Mouse (Mus musculus): ENCODE measurements around the gene Cd19. TPM values are rescaled to one million over a fixed set of nuclear protein-coding genes. Genes with fewer than 3 reads are reported as not detected.

Cd19 gene
- polyA plus RNA-seq, 1 experiment from 2014 or later: not detected

DNA sequence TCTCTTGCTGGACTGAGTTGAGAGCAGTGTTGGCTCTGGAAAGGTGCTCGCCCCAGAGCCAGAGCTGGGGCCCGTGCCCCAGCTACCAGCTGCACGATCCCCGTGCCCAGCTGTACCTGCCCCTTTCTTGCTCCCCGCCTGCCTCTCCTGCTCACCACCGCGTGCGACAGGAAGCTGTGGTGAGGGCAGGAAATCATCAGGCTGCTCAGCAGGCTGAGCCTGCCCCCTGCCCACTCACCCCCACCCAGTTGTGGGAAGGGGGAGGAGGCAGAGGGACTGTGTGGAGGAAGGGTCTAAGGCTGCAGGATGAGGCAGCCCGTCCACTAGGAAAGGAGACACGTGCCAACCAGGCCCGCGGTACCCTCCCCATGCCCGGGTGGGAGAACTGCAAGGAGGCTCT is 45.3 kb downstream of the Cd19 start, which contains the start of gene Lat:
Lat (minus strand) TSS at position 178 of the 400 bp plus-strand sequence.
- no peak within 1 kb of the TSS for H3K27ac ChIP-seq (ENCODE audit: low read depth, low read length)
- H3K4me1 ChIP-seq (ENCODE audit: control insufficient read depth, insufficient read depth, low read length): no peaks in the 10 kb centered on the region
- H3K9me3 ChIP-seq (ENCODE audit: control insufficient read depth, low read length): no peaks in the 10 kb centered on the region
- H3K9ac ChIP-seq (ENCODE audit: low read length): no peak within 1 kb of the TSS
- H3K4me3 ChIP-seq (ENCODE audit: low read depth, low read length): no peak within 1 kb of the TSS
- WGBS: 80% methylated on average over 13 of the region's 13 CpGs
- H3K36me3 ChIP-seq (ENCODE audit: control insufficient read depth, insufficient read depth, low read length): peaks cover 5% of the 10 kb centered on the region
- no peak for ATAC-seq (ENCODE audit: insufficient read depth, low FRiP score, low TSS enrichment)
- no peak within 1 kb of the TSS for H3K4me2 ChIP-seq (ENCODE audit: low read depth)
- no peak for DNase-seq (ENCODE audit: low spot score)
- no peaks in the 10 kb centered on the region for H3K27me3 ChIP-seq (ENCODE audit: control insufficient read depth, insufficient read depth, low read length)

DNA sequence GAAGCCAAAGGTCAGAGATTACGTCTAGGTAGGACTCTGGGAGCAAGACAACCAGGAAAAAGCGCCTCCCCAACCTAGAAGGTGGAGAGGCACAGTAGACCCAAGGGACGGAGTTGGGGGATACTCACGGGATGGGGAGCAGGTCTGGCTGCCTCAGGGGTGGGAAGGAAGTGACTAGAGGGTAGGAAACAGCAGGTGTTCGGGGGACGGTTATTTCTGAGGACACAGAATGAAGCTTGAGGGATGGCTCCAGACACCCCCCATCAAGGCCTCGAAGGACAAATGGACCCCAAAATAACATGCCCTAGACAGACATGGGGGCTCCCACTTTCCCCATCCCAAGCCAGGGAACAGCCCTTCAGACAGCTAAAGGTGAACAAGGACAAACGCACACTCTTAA is 46.3 kb downstream of the Cd19 start:
- Histone ChIP-seq H3K27me3 (ENCODE audit: control insufficient read depth, insufficient read depth, low read length) (no peaks in the 10 kb centered on the region), H3K36me3 (ENCODE audit: control insufficient read depth, insufficient read depth, low read length) (peaks cover 5% of the 10 kb centered on the region)
- 88% methylated on average over 8 of the region's 8 CpGs for WGBS

DNA sequence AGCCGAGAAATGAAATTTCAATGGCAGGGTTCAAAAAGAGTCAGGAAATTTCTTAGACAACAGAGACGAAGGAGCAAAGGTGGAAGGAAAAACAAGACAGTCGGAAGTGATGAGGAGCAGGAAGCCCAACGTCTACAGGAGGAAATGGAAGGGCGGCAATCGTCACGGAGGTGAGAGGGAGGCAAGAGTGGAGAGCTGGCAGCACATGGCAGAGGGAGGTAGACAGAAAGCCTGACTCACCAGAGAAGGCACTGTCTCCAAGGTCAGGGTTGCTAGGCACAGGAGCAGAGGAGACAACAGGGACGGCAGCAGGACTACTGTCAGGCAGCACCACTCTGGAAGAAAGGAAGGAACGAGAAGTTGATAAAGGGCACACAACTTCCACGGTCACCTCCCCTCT is 47.1 kb downstream of the Cd19 start:
- DNase-seq (ENCODE audit: low spot score) (no peak), ATAC-seq (ENCODE audit: insufficient read depth, low FRiP score, low TSS enrichment) (no peak)
- Histone ChIP-seq H3K4me3 (ENCODE audit: low read depth, low read length) (no peak overlapping the region), H3K27me3 (ENCODE audit: control insufficient read depth, insufficient read depth, low read length) (no peaks in the 10 kb centered on the region), H3K27ac (ENCODE audit: low read depth, low read length) (no peak overlapping the region), H3K4me1 (ENCODE audit: control insufficient read depth, insufficient read depth, low read length) (no peaks in the 10 kb centered on the region), H3K36me3 (ENCODE audit: control insufficient read depth, insufficient read depth, low read length) (peaks cover 5% of the 10 kb centered on the region), H3K9ac (ENCODE audit: low read length) (no peak overlapping the region), H3K4me2 (ENCODE audit: low read depth) (no peak overlapping the region), H3K9me3 (ENCODE audit: control insufficient read depth, low read length) (no peaks in the 10 kb centered on the region)
- 93% methylated on average over 9 of the region's 10 CpGs for WGBS

More for the DNA sequence above, 46.3 kb downstream of the Cd19 start:
- Histone ChIP-seq H3K4me3 (ENCODE audit: low read depth, low read length) (no peak overlapping the region), H3K27ac (ENCODE audit: low read depth, low read length) (no peak overlapping the region), H3K9me3 (ENCODE audit: control insufficient read depth, low read length) (no peaks in the 10 kb centered on the region), H3K4me1 (ENCODE audit: control insufficient read depth, insufficient read depth, low read length) (no peaks in the 10 kb centered on the region), H3K4me2 (ENCODE audit: low read depth) (no peak overlapping the region), H3K9ac (ENCODE audit: low read length) (no peak overlapping the region)
- ATAC-seq (ENCODE audit: insufficient read depth, low FRiP score, low TSS enrichment) (no peak), DNase-seq (ENCODE audit: low spot score) (no peak)

DNA sequence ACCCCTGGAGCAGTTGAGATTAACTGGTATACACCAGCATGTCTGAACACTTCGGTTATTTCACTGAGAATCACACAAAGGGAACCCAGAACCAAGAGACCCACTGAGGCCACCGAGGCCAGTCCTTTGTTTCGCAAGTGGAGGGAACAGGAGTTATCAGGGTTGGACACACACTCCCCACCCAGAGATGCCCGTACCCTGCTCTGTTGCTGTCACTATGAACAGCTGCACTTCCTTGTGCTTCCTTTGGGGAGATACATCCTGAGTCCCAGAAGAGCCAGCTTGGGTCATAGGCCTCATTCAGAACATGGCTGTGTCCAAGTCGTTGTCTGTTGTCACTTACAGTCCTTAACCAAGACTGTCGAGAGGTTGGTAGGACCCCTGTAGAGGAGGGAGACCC is 51.7 kb downstream of the Cd19 start:
- DNase-seq (ENCODE audit: low spot score) (no peak), ATAC-seq (ENCODE audit: insufficient read depth, low FRiP score, low TSS enrichment) (no peak)
- Histone ChIP-seq H3K27ac (ENCODE audit: low read depth, low read length) (no peak overlapping the region), H3K36me3 (ENCODE audit: control insufficient read depth, insufficient read depth, low read length) (no peaks in the 10 kb centered on the region), H3K9ac (ENCODE audit: low read length) (no peak overlapping the region), H3K9me3 (ENCODE audit: control insufficient read depth, low read length) (no peaks in the 10 kb centered on the region), H3K4me1 (ENCODE audit: control insufficient read depth, insufficient read depth, low read length) (no peaks in the 10 kb centered on the region), H3K27me3 (ENCODE audit: control insufficient read depth, insufficient read depth, low read length) (no peaks in the 10 kb centered on the region), H3K4me3 (ENCODE audit: low read depth, low read length) (no peak overlapping the region), H3K4me2 (ENCODE audit: low read depth) (no peak overlapping the region)
- WGBS: 82% methylated on average over 6 of the region's 6 CpGs

DNA sequence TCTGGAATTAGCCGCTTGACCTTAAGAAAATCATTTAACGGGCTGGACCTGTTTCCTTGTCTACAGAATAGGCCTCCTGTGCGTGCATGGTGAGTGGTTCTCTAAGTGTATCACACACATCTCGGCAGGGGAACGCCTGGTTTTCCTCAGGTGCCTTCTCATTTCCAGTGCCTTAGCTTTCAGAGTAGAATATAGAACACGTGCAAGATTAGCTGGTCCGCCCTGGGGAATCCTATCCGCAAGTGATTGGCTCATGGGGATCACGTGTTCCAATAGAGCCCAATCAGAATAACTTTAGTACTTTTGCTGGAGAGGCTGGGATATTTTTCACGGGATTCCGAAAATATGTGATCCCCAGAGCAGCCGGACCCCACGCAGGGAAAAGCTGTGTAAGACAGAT is 55.6 kb downstream of the Cd19 start:
- WGBS: 80% methylated on average over 13 of the region's 13 CpGs
- no peak for ATAC-seq (ENCODE audit: insufficient read depth, low FRiP score, low TSS enrichment)
- H3K4me1 ChIP-seq (ENCODE audit: control insufficient read depth, insufficient read depth, low read length): no peaks in the 10 kb centered on the region
- H3K27me3 ChIP-seq (ENCODE audit: control insufficient read depth, insufficient read depth, low read length): no peaks in the 10 kb centered on the region
- no peak overlapping the region for H3K4me2 ChIP-seq (ENCODE audit: low read depth)
- no peak overlapping the region for H3K27ac ChIP-seq (ENCODE audit: low read depth, low read length)
- H3K4me3 ChIP-seq (ENCODE audit: low read depth, low read length): no peak overlapping the region
- H3K9ac ChIP-seq (ENCODE audit: low read length): no peak overlapping the region
- no peaks in the 10 kb centered on the region for H3K36me3 ChIP-seq (ENCODE audit: control insufficient read depth, insufficient read depth, low read length)
- DNase-seq (ENCODE audit: low spot score): no peak
- H3K9me3 ChIP-seq (ENCODE audit: control insufficient read depth, low read length): no peaks in the 10 kb centered on the region

Small RNA genes within 50 kb of the gene (microRNA-seq; reads per million reads assigned to microRNA genes)
- gene Mir7058: not detected

Other genes starting within 250 kb of the Cd19 start
- 70.0 and 72.9 TPM in 2 replicates for gene Xpo6, start 214.4 kb downstream of the Cd19 start, polyA plus RNA-seq (2014; fragmentation: Nextera tagmentation; extraction: Ambion mirVana)
- 206 and 227 TPM in 2 replicates for gene Sbk1, start 142.3 kb downstream of the Cd19 start, polyA plus RNA-seq (2014; fragmentation: Nextera tagmentation; extraction: Ambion mirVana)
- 1.9 and 2.6 TPM in 2 replicates for gene Lat, start 45.3 kb downstream of the Cd19 start, polyA plus RNA-seq (2014; fragmentation: Nextera tagmentation; extraction: Ambion mirVana)
- gene Spns1, start 37.4 kb downstream of the Cd19 start, polyA plus RNA-seq (2014; fragmentation: Nextera tagmentation; extraction: Ambion mirVana): 53.0 and 54.0 TPM in 2 replicates
- gene Nfatc2ip, start 18.2 kb downstream of the Cd19 start, polyA plus RNA-seq (2014; fragmentation: Nextera tagmentation; extraction: Ambion mirVana): 4.4 and 5.5 TPM in 2 replicates
- 21.4 and 23.2 TPM in 2 replicates for gene Rabep2, start 13.9 kb upstream of the Cd19 start, polyA plus RNA-seq (2014; fragmentation: Nextera tagmentation; extraction: Ambion mirVana)
- 19.0 and 20.1 TPM in 2 replicates for gene Atp2a1, start 48.2 kb upstream of the Cd19 start, polyA plus RNA-seq (2014; fragmentation: Nextera tagmentation; extraction: Ambion mirVana)
- 51.5 and 55.5 TPM in 2 replicates for gene Sh2b1, start 60.5 kb upstream of the Cd19 start, polyA plus RNA-seq (2014; fragmentation: Nextera tagmentation; extraction: Ambion mirVana)
- 160 and 167 TPM in 2 replicates for gene Tufm, start 72.5 kb upstream of the Cd19 start, polyA plus RNA-seq (2014; fragmentation: Nextera tagmentation; extraction: Ambion mirVana)
- 62.2 and 64.2 TPM in 2 replicates for gene Atxn2l, start 88.5 kb upstream of the Cd19 start, polyA plus RNA-seq (2014; fragmentation: Nextera tagmentation; extraction: Ambion mirVana)
- gene Eif3c, start 151.5 kb upstream of the Cd19 start, polyA plus RNA-seq (2014; fragmentation: Nextera tagmentation; extraction: Ambion mirVana): 188 and 191 TPM in 2 replicates
- gene Apobr, start 170.1 kb upstream of the Cd19 start, polyA plus RNA-seq (2014; fragmentation: Nextera tagmentation; extraction: Ambion mirVana): 0.54 and 0.60 TPM in 2 replicates
- 19.8 and 21.7 TPM in 2 replicates for gene Cln3, start 170.9 kb upstream of the Cd19 start, polyA plus RNA-seq (2014; fragmentation: Nextera tagmentation; extraction: Ambion mirVana)
- not detected in 2 replicates for gene Il27, start 180.1 kb upstream of the Cd19 start, polyA plus RNA-seq (2014; fragmentation: Nextera tagmentation; extraction: Ambion mirVana)
- gene Nupr1, start 216.0 kb upstream of the Cd19 start, polyA plus RNA-seq (2014; fragmentation: Nextera tagmentation; extraction: Ambion mirVana): 1.1 and 1.4 TPM in 2 replicates
- gene Sgf29, start 234.4 kb upstream of the Cd19 start, polyA plus RNA-seq (2014; fragmentation: Nextera tagmentation; extraction: Ambion mirVana): 47.8 and 63.1 TPM in 2 replicates